Mouse (Mus musculus) kidney, postnatal 25 days (tissue): ENCODE data around the gene Msh3.
"Not testable (repeated sequence)": the region's sequence is repeated elsewhere in the genome, so short reads cannot be mapped to it uniquely, and the experiment has no call there.

Experiments
- DNase-seq, 2 experiments: peaks; one replicate each; pipeline ENCODE4 v3.0.0; 2021; ENCODE audit warnings: mixed read lengths in 2 of 2

The Msh3 gene

GRCm38 (mm10) chr13:92354456-92355271, at the start of gene Msh3, which contains the start of gene Dhfr:
Gene Msh3 (minus strand): TSS chr13:92355003.
Gene Dhfr (plus strand): TSS chr13:92354726.
- peak; percentile 99 for DNase-seq

- no peak for DNase-seq
These were observed 48.7 kb upstream of the Msh3 start for GRCm38 (mm10) chr13:92403496-92403895.

- DNase-seq, result peak; percentile 24 to 61
These were observed 47.3 kb upstream of the Msh3 start for GRCm38 (mm10) chr13:92402063-92402462.

GRCm38 (mm10) chr13:92398491-92399384, 43.9 kb upstream of the Msh3 start:
- DNase-seq, result no peak

- DNase-seq, result no peak
These were observed 38.4 kb upstream of the Msh3 start for GRCm38 (mm10) chr13:92393047-92393661.

GRCm38 (mm10) chr13:92387367-92387766, 32.6 kb upstream of the Msh3 start:
- no peak for DNase-seq

DNA sequence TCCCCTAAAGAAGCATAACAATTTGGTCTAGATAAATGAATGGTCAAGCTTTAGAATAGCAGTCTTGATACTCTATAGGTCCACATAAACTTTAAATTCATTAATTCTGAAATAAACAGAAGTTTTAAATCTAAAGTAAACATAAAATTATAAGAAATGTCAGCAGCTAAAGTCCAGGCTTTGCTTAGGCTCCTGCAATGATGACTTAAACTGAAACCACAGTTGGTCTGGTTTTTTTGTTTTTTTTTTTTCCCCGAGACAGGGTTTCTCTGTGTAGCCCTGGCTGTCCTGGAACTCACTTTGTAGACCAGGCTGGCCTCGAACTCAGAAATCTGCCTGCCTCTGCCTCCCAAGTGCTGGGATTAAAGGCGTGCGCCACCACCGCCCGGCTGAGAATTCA, 16.7 kb upstream of the Msh3 start:
- DNase-seq, result not testable (repeated sequence)

DNA sequence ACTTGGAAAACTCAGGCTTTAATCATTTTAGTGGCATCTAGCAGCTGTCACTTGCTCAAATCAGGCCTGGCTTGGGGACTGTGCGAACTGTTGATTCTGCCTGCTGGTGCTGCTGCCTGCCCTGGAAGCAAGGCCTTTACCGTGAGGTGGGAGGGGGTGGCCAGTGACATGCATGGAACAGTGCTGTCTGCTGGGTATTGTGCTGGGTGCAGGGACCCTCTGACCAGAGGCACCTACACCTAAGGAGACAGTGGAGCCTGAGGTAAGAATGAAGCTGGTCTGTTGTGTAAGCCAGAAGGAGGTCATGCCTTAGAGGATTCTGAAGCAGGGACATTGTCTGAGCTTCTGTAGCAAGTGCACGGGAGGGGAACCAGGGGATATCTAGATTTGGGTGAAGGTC, 16.0 kb upstream of the Msh3 start:
- no peak for DNase-seq

GRCm38 (mm10) chr13:92365312-92365711, 10.5 kb upstream of the Msh3 start:
- no peak for DNase-seq

- no peak for DNase-seq
These were observed 6.8 kb upstream of the Msh3 start for GRCm38 (mm10) chr13:92361609-92362008.

GRCm38 (mm10) chr13:92357644-92358043, 2.8 kb upstream of the Msh3 start:
- no peak for DNase-seq

DNA sequence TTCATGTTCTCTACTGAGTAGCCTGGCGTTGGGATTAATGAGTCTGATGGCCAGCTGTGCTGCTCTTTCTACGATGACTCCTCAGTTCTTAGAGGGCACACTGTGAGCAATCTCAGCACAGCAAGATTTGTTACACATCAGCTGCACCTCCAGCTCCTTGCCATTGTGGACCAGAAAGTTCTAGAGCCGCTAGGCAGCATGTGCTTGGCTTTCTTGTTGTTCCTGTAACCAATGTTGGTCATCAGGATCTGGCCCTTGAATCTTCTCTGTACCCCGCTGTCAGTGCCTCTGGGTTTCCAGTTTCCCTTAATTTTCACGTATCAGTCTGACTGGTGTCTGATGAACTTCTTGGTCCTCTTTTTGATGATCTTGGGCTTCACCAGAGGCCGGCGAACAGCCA, 1.6 kb upstream of the Msh3 start:
- DNase-seq, result no peak

- peak; percentile 72 to 91 for DNase-seq
These were observed 455 bp upstream of the Msh3 start for GRCm38 (mm10) chr13:92355272-92355643.

- DNase-seq, result no peak
These were observed 847 bp downstream of the Msh3 start for GRCm38 (mm10) chr13:92353956-92354355.

DNA sequence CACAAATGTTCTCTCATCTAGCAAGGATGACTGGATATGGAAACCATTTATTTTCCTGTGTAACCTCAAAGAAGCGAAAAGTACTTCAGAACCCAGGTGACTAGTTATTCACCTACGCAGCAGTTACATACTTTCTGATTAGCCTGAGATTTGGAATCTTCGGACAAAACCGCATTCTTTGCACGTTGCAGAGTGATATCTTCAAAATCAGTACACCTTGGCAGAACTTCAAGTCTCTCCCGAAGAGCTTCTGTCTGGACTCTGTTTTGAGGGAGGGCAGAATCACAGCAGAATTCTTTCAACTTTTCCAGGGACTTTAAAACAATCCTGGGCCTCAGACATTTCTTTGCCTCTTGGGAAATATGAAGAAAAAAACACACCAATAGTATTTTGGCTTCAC, 3.7 kb downstream of the Msh3 start:
- DNase-seq, result no peak

DNA sequence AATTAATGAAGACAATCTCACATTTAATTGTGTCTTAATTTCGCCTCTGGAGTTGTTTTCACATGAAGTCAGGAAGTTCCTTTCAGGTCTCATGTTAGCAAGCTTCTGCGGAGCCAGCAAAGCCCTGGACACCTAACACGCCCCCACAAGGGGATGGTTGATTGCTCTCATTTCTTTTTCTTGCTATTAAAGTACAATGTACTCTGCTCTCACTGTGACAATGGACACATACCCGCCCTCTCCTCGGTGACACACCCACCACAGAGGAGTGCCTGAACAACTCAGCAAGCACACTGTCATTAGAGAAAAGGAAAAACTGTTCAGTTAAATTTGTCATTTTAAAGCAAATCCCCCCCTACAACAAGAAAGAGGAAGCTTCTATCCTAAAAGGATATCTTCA, 8.5 kb downstream of the Msh3 start:
- no peak for DNase-seq

GRCm38 (mm10) chr13:92344033-92344432, 10.8 kb downstream of the Msh3 start:
- no peak for DNase-seq

DNA sequence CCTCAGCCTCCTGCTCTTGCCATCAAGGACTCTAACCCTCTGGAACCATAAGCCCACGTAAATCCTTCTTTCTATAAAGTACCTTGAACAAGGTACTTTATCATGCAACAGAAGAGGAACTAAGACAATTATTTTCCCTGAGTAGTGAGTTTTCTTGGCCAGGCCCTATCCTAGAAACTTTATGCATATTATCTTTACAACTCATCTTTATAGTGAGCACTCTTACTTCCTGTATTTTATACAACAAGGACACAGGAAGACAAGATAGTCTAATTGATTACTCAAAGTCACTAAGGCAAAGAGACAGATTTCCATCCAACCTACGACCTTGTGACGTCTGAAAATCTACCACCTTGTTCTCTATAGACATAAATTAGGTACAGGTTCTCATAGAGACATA, 15.0 kb downstream of the Msh3 start:
- DNase-seq, result no peak

DNA sequence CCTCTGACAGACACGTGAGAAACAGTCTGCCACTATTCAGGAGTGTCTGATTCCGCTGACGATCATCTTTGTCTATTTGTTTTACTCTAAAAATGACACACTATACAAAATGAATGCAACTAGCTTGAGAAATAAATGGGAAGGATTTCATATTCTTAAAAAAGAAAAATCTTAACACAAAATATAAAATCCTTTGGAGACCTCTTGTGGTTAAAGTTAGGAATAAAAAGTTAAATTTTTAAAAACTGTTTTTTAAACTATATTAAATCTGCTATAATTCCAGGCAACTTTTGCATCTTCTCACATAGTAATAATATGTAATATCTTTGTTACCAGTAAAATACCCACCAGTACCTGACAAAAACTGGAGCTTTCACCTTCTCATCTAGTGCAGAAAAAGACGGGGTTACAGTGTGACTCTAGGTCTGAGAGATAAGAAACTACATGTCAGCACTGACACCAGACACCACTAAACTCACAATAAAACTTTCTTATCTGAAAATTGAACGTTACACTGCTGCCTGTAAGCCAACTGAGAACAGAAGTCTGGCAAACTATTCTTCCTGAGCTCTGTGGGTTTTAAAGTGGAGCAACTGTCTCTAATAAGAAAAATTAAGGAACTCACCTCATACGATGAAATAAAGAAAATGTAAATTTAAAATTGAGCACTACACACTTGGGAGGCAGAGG, 16.9 kb downstream of the Msh3 start:
- DNase-seq, result no peak

- DNase-seq, result no peak
These were observed 17.9 kb downstream of the Msh3 start for GRCm38 (mm10) chr13:92336857-92337256.

GRCm38 (mm10) chr13:92332103-92332879, 22.5 kb downstream of the Msh3 start:
- DNase-seq, result no peak

DNA sequence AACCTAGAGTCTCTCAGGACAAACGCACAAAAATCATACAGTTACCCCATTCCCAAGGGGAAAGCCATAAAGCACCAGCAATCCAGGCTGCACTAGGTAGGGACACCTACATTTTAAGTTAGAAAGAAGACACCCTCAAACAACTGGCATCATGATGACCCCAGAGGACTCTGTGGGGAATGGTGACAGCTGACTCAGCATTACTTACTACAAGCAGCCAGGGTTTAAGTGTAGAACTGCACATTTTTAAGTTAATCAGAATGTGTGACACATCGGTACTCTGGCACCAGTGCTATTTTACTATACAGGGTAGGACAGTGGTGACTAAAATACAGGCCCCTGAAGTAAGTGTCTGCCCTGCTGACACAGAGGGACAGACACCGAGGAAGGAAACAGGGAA, 24.2 kb downstream of the Msh3 start:
- no peak for DNase-seq
